Mouse (Mus musculus): ENCODE data around the gene Moxd1. TPM values are rescaled to one million over a fixed set of nuclear protein-coding genes. Genes with fewer than 3 reads are reported as not detected.
"Not testable (repeated sequence)": the region's sequence is repeated elsewhere in the genome, so short reads cannot be mapped to it uniquely, and the experiment has no call there.

Moxd1 gene
- polyA plus RNA-seq, 1 experiment from 2014 or later = 24.0 TPM

DNA sequence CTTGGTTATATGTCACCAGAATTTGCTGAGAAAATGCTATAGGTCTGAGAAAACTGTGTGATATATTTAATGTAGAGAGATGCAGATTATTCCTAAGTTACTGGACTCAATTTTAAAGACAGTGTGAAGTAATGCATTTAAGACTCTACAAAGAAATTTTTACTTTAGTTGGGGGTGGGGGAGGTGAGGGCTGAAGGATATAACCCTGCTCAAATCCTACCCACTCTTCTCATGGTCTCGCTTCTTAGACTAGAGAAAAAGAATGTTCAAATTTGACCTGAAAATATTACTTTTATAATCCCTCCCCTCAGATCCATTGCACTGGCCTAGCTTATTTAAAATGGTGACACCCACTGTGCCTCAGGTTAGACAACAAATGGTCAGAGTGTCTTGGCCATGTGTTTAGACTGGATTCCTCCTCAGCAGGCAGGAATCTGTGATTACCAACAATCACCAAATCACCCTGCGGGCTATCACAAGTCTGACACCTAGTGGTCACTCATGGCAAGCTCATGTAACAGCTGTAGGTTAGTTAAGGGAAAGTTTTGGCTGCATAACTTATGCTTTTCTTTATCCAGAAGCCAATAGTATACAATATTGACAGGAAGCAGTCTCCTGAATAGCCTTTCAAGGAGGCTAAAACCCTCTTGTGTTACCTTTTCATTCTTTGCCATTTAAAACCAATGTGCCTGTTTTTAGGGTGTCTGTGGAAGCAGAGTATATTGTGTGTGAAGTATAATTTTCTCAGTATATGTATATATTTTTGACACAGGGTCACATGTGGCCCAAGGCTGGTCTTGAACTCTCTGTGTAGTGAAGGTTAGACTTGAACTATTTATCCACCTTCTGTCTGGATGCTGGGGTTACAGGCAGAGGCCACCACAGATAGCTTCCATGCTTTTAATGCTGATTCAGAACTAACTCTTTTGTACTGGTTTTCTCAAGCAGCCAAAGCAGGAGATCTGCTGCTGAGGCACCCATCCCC, 75.2 kb downstream of the Moxd1 start:
- no peak overlapping the region for H3K27ac ChIP-seq (ENCODE audit: low read length)
- no peak overlapping the region for H3K4me3 ChIP-seq (ENCODE audit: low read length)
- H3K36me3 ChIP-seq (ENCODE audit: insufficient read depth, low read length) = no peaks in the 10 kb centered on the region
- H3K9ac ChIP-seq (replicated peaks; ENCODE audit: low read length) = no peak overlapping the region
- H3K9me3 ChIP-seq (ENCODE audit: low read length) = no peaks in the 10 kb centered on the region
- H3K27me3 ChIP-seq (ENCODE audit: insufficient read depth, low read length) = no peaks in the 10 kb centered on the region
- no peaks in the 10 kb centered on the region for H3K4me1 ChIP-seq (ENCODE audit: insufficient read depth, low read length)
- ATAC-seq (ENCODE audit: low FRiP score, low TSS enrichment) = peak; percentile 84
- H3K4me2 ChIP-seq (replicated peaks; ENCODE audit: low read depth, low read length) = no peak overlapping the region
- WGBS = 48% methylated on average over 2 of the region's 2 CpGs

- Histone ChIP-seq H3K9ac (replicated peaks; ENCODE audit: low read length) (no peak overlapping the region), H3K27ac (ENCODE audit: low read length) (no peak overlapping the region), H3K4me2 (replicated peaks; ENCODE audit: low read depth, low read length) (peak overlapping the region; percentile 47), H3K4me3 (ENCODE audit: low read length) (peak overlapping the region; percentile 29; the same call in 1 of the 2 replicates), H3K9me3 (ENCODE audit: low read length) (no peaks in the 10 kb centered on the region), H3K36me3 (ENCODE audit: insufficient read depth, low read length) (no peaks in the 10 kb centered on the region), H3K4me1 (ENCODE audit: insufficient read depth, low read length) (peaks cover 3% of the 10 kb centered on the region; the same call in 1 of the 2 replicates), H3K27me3 (ENCODE audit: insufficient read depth, low read length) (no peaks in the 10 kb centered on the region)
- no peak for ATAC-seq (ENCODE audit: low FRiP score, low TSS enrichment)
- WGBS = 1% methylated on average over 9 of the region's 9 CpGs
Observed at GRCm38 (mm10) chr10:24312191-24312611, 88.9 kb downstream of the Moxd1 start.

GRCm38 (mm10) chr10:24317126-24317836, 94.0 kb downstream of the Moxd1 start:
- no peaks in the 10 kb centered on the region for H3K36me3 ChIP-seq (ENCODE audit: insufficient read depth, low read length)
- no peak overlapping the region for H3K4me2 ChIP-seq (replicated peaks; ENCODE audit: low read depth, low read length)
- no peak overlapping the region for H3K4me3 ChIP-seq (ENCODE audit: low read length)
- no peak overlapping the region for H3K9ac ChIP-seq (replicated peaks; ENCODE audit: low read length)
- peak; percentile 85 for ATAC-seq (ENCODE audit: low FRiP score, low TSS enrichment)
- peaks cover 6% of the 10 kb centered on the region; the same call in 1 of the 2 replicates for H3K4me1 ChIP-seq (ENCODE audit: insufficient read depth, low read length)
- no peaks in the 10 kb centered on the region for H3K27me3 ChIP-seq (ENCODE audit: insufficient read depth, low read length)
- WGBS = 46% methylated on average over 19 of the region's 19 CpGs
- no peaks in the 10 kb centered on the region for H3K9me3 ChIP-seq (ENCODE audit: low read length)
- H3K27ac ChIP-seq (ENCODE audit: low read length) = no peak overlapping the region

- no peak overlapping the region for H3K4me2 ChIP-seq (replicated peaks; ENCODE audit: low read depth, low read length)
- H3K9ac ChIP-seq (replicated peaks; ENCODE audit: low read length) = no peak overlapping the region
- no peak overlapping the region for H3K27ac ChIP-seq (ENCODE audit: low read length)
- 83% methylated on average over 3 of the region's 3 CpGs for WGBS
- no peaks in the 10 kb centered on the region for H3K27me3 ChIP-seq (ENCODE audit: insufficient read depth, low read length)
- H3K36me3 ChIP-seq (ENCODE audit: insufficient read depth, low read length) = no peaks in the 10 kb centered on the region
- peaks cover 6% of the 10 kb centered on the region; the same call in 1 of the 2 replicates for H3K4me1 ChIP-seq (ENCODE audit: insufficient read depth, low read length)
- no peak for ATAC-seq (ENCODE audit: low FRiP score, low TSS enrichment)
- no peak overlapping the region for H3K4me3 ChIP-seq (ENCODE audit: low read length)
- no peaks in the 10 kb centered on the region for H3K9me3 ChIP-seq (ENCODE audit: low read length)
Observed at GRCm38 (mm10) chr10:24320326-24320725, 97.0 kb downstream of the Moxd1 start.

GRCm38 (mm10) chr10:24323066-24323465, 99.7 kb downstream of the Moxd1 start:
- 90% methylated on average over 4 of the region's 4 CpGs for WGBS
- no peak overlapping the region for H3K27ac ChIP-seq (ENCODE audit: low read length)
- no peaks in the 10 kb centered on the region for H3K4me1 ChIP-seq (ENCODE audit: insufficient read depth, low read length)
- no peak for ATAC-seq (ENCODE audit: low FRiP score, low TSS enrichment)
- H3K36me3 ChIP-seq (ENCODE audit: insufficient read depth, low read length) = no peaks in the 10 kb centered on the region
- H3K4me2 ChIP-seq (replicated peaks; ENCODE audit: low read depth, low read length) = no peak overlapping the region
- no peaks in the 10 kb centered on the region for H3K9me3 ChIP-seq (ENCODE audit: low read length)
- H3K4me3 ChIP-seq (ENCODE audit: low read length) = no peak overlapping the region
- no peak overlapping the region for H3K9ac ChIP-seq (replicated peaks; ENCODE audit: low read length)
- no peaks in the 10 kb centered on the region for H3K27me3 ChIP-seq (ENCODE audit: insufficient read depth, low read length)

DNA sequence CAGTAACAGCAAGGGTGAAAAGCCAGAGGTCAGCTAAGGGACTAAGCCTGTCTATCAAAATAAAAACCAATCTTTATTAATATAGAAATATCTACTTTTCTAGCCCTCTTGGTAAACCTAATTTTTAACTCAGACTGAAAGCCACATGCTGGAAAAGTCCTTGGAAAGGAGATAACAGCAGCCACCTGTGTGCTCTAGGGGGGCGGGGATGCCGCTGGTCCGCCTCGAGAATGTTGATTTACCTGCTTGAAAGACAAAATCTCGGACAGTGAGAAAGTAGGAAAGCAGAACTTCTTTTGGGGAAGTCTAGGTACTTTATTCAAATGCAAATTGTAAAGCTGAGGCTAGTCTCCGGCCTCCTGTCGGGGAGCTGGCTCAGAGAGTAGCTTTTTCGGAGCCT, 103.9 kb downstream of the Moxd1 start:
- not testable (repeated sequence) for H3K36me3 ChIP-seq (ENCODE audit: insufficient read depth, low read length); H3K4me1 ChIP-seq (ENCODE audit: insufficient read depth, low read length); H3K4me2 ChIP-seq (replicated peaks; ENCODE audit: low read depth, low read length); H3K9ac ChIP-seq (replicated peaks; ENCODE audit: low read length); H3K4me3 ChIP-seq (ENCODE audit: low read length); ATAC-seq (ENCODE audit: low FRiP score, low TSS enrichment); H3K27ac ChIP-seq (ENCODE audit: low read length); H3K9me3 ChIP-seq (ENCODE audit: low read length); H3K27me3 ChIP-seq (ENCODE audit: insufficient read depth, low read length)
- WGBS = 64% methylated on average over 8 of the region's 8 CpGs

DNA sequence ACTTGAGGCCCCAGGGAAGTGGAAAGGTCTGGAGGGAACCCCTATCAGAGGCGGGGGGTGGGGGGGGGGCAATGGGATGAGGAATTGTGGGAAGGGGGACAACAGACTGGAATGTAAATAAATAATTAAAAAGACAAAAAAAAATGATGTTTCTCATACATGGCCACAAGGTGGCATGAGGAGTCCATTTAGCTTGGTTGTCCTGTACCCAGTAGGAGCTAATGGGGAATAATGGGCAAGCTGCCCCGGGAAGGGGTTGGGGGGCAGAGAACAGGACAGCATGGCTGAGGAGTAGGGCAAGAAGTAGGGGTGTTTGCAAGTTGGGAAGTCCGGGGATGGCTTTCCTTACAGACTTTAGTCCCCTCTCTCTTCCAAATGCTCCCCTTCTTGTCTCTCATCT, 109.5 kb downstream of the Moxd1 start:
- Histone ChIP-seq H3K36me3 (ENCODE audit: insufficient read depth, low read length) (no peaks in the 10 kb centered on the region), H3K4me2 (replicated peaks; ENCODE audit: low read depth, low read length) (no peak overlapping the region), H3K9ac (replicated peaks; ENCODE audit: low read length) (no peak overlapping the region), H3K27ac (ENCODE audit: low read length) (no peak overlapping the region), H3K4me3 (ENCODE audit: low read length) (no peak overlapping the region), H3K27me3 (ENCODE audit: insufficient read depth, low read length) (no peaks in the 10 kb centered on the region), H3K9me3 (ENCODE audit: low read length) (0 out of 2 replicates have a peak, but pooled peaks cover 2% of the 10 kb centered on the region), H3K4me1 (ENCODE audit: insufficient read depth, low read length) (no peaks in the 10 kb centered on the region)
- no peak for ATAC-seq (ENCODE audit: low FRiP score, low TSS enrichment)
- 70% methylated on average over 3 of the region's 3 CpGs for WGBS

GRCm38 (mm10) chr10:24339593-24340143, 116.4 kb downstream of the Moxd1 start:
- Histone ChIP-seq H3K4me1 (ENCODE audit: insufficient read depth, low read length) (no peaks in the 10 kb centered on the region), H3K9ac (replicated peaks; ENCODE audit: low read length) (no peak overlapping the region), H3K27ac (ENCODE audit: low read length) (no peak overlapping the region), H3K4me3 (ENCODE audit: low read length) (no peak overlapping the region), H3K4me2 (replicated peaks; ENCODE audit: low read depth, low read length) (no peak overlapping the region), H3K36me3 (ENCODE audit: insufficient read depth, low read length) (no peaks in the 10 kb centered on the region), H3K9me3 (ENCODE audit: low read length) (no peaks in the 10 kb centered on the region), H3K27me3 (ENCODE audit: insufficient read depth, low read length) (no peaks in the 10 kb centered on the region)
- WGBS = 54% methylated on average over 10 of the region's 10 CpGs
- ATAC-seq (ENCODE audit: low FRiP score, low TSS enrichment) = no peak

- ATAC-seq (ENCODE audit: low FRiP score, low TSS enrichment) = no peak
- H3K27me3 ChIP-seq (ENCODE audit: insufficient read depth, low read length) = no peaks in the 10 kb centered on the region
- no peaks in the 10 kb centered on the region for H3K4me1 ChIP-seq (ENCODE audit: insufficient read depth, low read length)
- no peak overlapping the region for H3K4me3 ChIP-seq (ENCODE audit: low read length)
- H3K4me2 ChIP-seq (replicated peaks; ENCODE audit: low read depth, low read length) = no peak overlapping the region
- H3K9ac ChIP-seq (replicated peaks; ENCODE audit: low read length) = no peak overlapping the region
- WGBS = 56% methylated on average over 1 of the region's 1 CpGs
- H3K9me3 ChIP-seq (ENCODE audit: low read length) = no peaks in the 10 kb centered on the region
- H3K36me3 ChIP-seq (ENCODE audit: insufficient read depth, low read length) = no peaks in the 10 kb centered on the region
- no peak overlapping the region for H3K27ac ChIP-seq (ENCODE audit: low read length)
Observed at GRCm38 (mm10) chr10:24340551-24341213, 117.4 kb downstream of the Moxd1 start.
